Mouse (Mus musculus): Measurements from ENCODE around the gene Car11.

GRCm38 (mm10) chr7:45665303-45666138 lies 34.1 kb upstream of the Car11 start:
- TF ChIP-seq GATA1 (IDR thresholded peaks at IDR 0.05; ENCODE audit: borderline replicate concordance, low read length) (no peak), CTCF (IDR thresholded peaks at IDR 0.05; ENCODE audit: low read depth, low read length) (no peak), TAL1 (conservative IDR thresholded peaks at IDR 0.05; ENCODE audit: low read depth, low read length) (no peak), POLR2AphosphoS5 (IDR thresholded peaks at IDR 0.05; ENCODE audit: insufficient replicate concordance, low read depth, low read length) (no peak), GATA2 (IDR thresholded peaks at IDR 0.05; ENCODE audit: borderline replicate concordance, low read depth, low read length) (no peak)
